Mouse (Mus musculus): ENCODE results near the gene Slc39a5. TPM values are rescaled to one million over a fixed set of nuclear protein-coding genes. Genes with fewer than 3 reads are reported as not detected.

Gene Slc39a5
- 0.42 TPM in 1 of 2 replicates, not detected in the other for polyA plus RNA-seq (2015; fragmentation: Nextera tagmentation; extraction: Ambion mirVana)

- Histone ChIP-seq H3K4me1 (peaks cover 13% of the 10 kb centered on the region), H3K27ac (no peak within 1 kb of the TSS), H3K4me3 (no peak within 1 kb of the TSS), H3K4me2 (no peak within 1 kb of the TSS), H3K9ac (no peak within 1 kb of the TSS), H3K27me3 (no peaks in the 10 kb centered on the region), H3K9me3 (no peaks in the 10 kb centered on the region), H3K36me3 (peaks cover 21% of the 10 kb centered on the region)
- ATAC-seq (ENCODE audit: insufficient number of reproducible peaks, low FRiP score, low TSS enrichment, low read depth): no peak
- WGBS: 22% methylated on average over 2 of the region's 2 CpGs
Measured at GRCm38 (mm10) chr10:128401056-128401455, at the start of gene Slc39a5. Slc39a5 (minus strand) TSS chr10:128401229.

- no peak for ATAC-seq (ENCODE audit: insufficient number of reproducible peaks, low FRiP score, low TSS enrichment, low read depth)
- no peaks in the 10 kb centered on the region for H3K4me1 ChIP-seq
- H3K4me2 ChIP-seq: no peak overlapping the region
- H3K9me3 ChIP-seq: no peaks in the 10 kb centered on the region
- no peaks in the 10 kb centered on the region for H3K27me3 ChIP-seq
- no peak overlapping the region for H3K27ac ChIP-seq
- 87% methylated on average over 4 of the region's 4 CpGs for WGBS
- no peak overlapping the region for H3K9ac ChIP-seq
- H3K4me3 ChIP-seq: no peak overlapping the region
- H3K36me3 ChIP-seq: peaks cover 11% of the 10 kb centered on the region
Measured at GRCm38 (mm10) chr10:128445407-128445806, 44.4 kb upstream of the Slc39a5 start.

- Histone ChIP-seq H3K9me3 (no peaks in the 10 kb centered on the region), H3K4me1 (no peaks in the 10 kb centered on the region), H3K4me3 (no peak overlapping the region), H3K36me3 (peaks cover 21% of the 10 kb centered on the region), H3K27me3 (no peaks in the 10 kb centered on the region), H3K9ac (no peak overlapping the region), H3K27ac (no peak overlapping the region), H3K4me2 (no peak overlapping the region)
- WGBS: 63% methylated on average over 6 of the region's 6 CpGs
- no peak for ATAC-seq (ENCODE audit: insufficient number of reproducible peaks, low FRiP score, low TSS enrichment, low read depth)
Measured at GRCm38 (mm10) chr10:128444354-128444753, 43.3 kb upstream of the Slc39a5 start.

- Histone ChIP-seq H3K27ac (no peak overlapping the region), H3K9me3 (no peaks in the 10 kb centered on the region), H3K9ac (no peak overlapping the region), H3K27me3 (no peaks in the 10 kb centered on the region), H3K4me3 (no peak overlapping the region), H3K4me2 (no peak overlapping the region), H3K4me1 (no peaks in the 10 kb centered on the region), H3K36me3 (peaks cover 36% of the 10 kb centered on the region)
- WGBS: 81% methylated on average over 1 of the region's 1 CpGs
- ATAC-seq (ENCODE audit: insufficient number of reproducible peaks, low FRiP score, low TSS enrichment, low read depth): no peak
Measured at GRCm38 (mm10) chr10:128442718-128443117, 41.7 kb upstream of the Slc39a5 start.

GRCm38 (mm10) chr10:128441324-128442119, 40.5 kb upstream of the Slc39a5 start:
- no peak overlapping the region for H3K4me2 ChIP-seq
- no peaks in the 10 kb centered on the region for H3K4me1 ChIP-seq
- no peak for ATAC-seq (ENCODE audit: insufficient number of reproducible peaks, low FRiP score, low TSS enrichment, low read depth)
- H3K36me3 ChIP-seq: peaks cover 46% of the 10 kb centered on the region
- no peak overlapping the region for H3K9ac ChIP-seq
- WGBS: 93% methylated on average over 10 of the region's 10 CpGs
- no peaks in the 10 kb centered on the region for H3K27me3 ChIP-seq
- H3K4me3 ChIP-seq: no peak overlapping the region
- H3K9me3 ChIP-seq: no peaks in the 10 kb centered on the region
- no peak overlapping the region for H3K27ac ChIP-seq

- Histone ChIP-seq H3K36me3 (peaks cover 57% of the 10 kb centered on the region), H3K9me3 (no peaks in the 10 kb centered on the region), H3K4me3 (no peak overlapping the region), H3K27ac (no peak overlapping the region), H3K4me1 (no peaks in the 10 kb centered on the region), H3K4me2 (no peak overlapping the region), H3K9ac (no peak overlapping the region), H3K27me3 (no peaks in the 10 kb centered on the region)
- ATAC-seq (ENCODE audit: insufficient number of reproducible peaks, low FRiP score, low TSS enrichment, low read depth): no peak
- 63% methylated on average over 10 of the region's 10 CpGs for WGBS
Measured at GRCm38 (mm10) chr10:128440407-128440806, 39.4 kb upstream of the Slc39a5 start.

GRCm38 (mm10) chr10:128438675-128439279, 37.7 kb upstream of the Slc39a5 start:
- Histone ChIP-seq H3K9ac (no peak overlapping the region), H3K36me3 (peaks cover 71% of the 10 kb centered on the region)
- ATAC-seq (ENCODE audit: insufficient number of reproducible peaks, low FRiP score, low TSS enrichment, low read depth): no peak

GRCm38 (mm10) chr10:128436376-128436775, 35.3 kb upstream of the Slc39a5 start:
- no peaks in the 10 kb centered on the region for H3K9me3 ChIP-seq
- H3K27ac ChIP-seq: no peak overlapping the region
- H3K27me3 ChIP-seq: no peaks in the 10 kb centered on the region
- H3K36me3 ChIP-seq: peaks cover 72% of the 10 kb centered on the region
- H3K4me2 ChIP-seq: no peak overlapping the region
- ATAC-seq (ENCODE audit: insufficient number of reproducible peaks, low FRiP score, low TSS enrichment, low read depth): no peak
- H3K4me3 ChIP-seq: no peak overlapping the region
- no peak overlapping the region for H3K9ac ChIP-seq
- 87% methylated on average over 8 of the region's 8 CpGs for WGBS
- H3K4me1 ChIP-seq: no peaks in the 10 kb centered on the region

More at GRCm38 (mm10) chr10:128438675-128439279, 37.7 kb upstream of the Slc39a5 start:
- WGBS: 61% methylated on average over 10 of the region's 10 CpGs
- no peaks in the 10 kb centered on the region for H3K4me1 ChIP-seq
- H3K27me3 ChIP-seq: no peaks in the 10 kb centered on the region
- H3K4me3 ChIP-seq: no peak overlapping the region
- H3K9me3 ChIP-seq: no peaks in the 10 kb centered on the region
- no peak overlapping the region for H3K4me2 ChIP-seq
- no peak overlapping the region for H3K27ac ChIP-seq

- 79% methylated on average over 5 of the region's 5 CpGs for WGBS
- Histone ChIP-seq H3K36me3 (peaks cover 76% of the 10 kb centered on the region), H3K9me3 (no peaks in the 10 kb centered on the region), H3K27ac (no peak overlapping the region), H3K4me2 (no peak overlapping the region), H3K4me3 (no peak overlapping the region), H3K27me3 (no peaks in the 10 kb centered on the region), H3K9ac (no peak overlapping the region), H3K4me1 (no peaks in the 10 kb centered on the region)
- no peak for ATAC-seq (ENCODE audit: insufficient number of reproducible peaks, low FRiP score, low TSS enrichment, low read depth)
Measured at GRCm38 (mm10) chr10:128435873-128436272, 34.8 kb upstream of the Slc39a5 start.

GRCm38 (mm10) chr10:128435186-128435823, 34.3 kb upstream of the Slc39a5 start:
- H3K4me2 ChIP-seq: no peak overlapping the region
- no peaks in the 10 kb centered on the region for H3K9me3 ChIP-seq
- no peak for ATAC-seq (ENCODE audit: insufficient number of reproducible peaks, low FRiP score, low TSS enrichment, low read depth)
- no peaks in the 10 kb centered on the region for H3K27me3 ChIP-seq
- H3K9ac ChIP-seq: no peak overlapping the region
- H3K27ac ChIP-seq: no peak overlapping the region
- WGBS: 90% methylated on average over 17 of the region's 17 CpGs
- no peak overlapping the region for H3K4me3 ChIP-seq
- H3K4me1 ChIP-seq: no peaks in the 10 kb centered on the region
- H3K36me3 ChIP-seq: peaks cover 76% of the 10 kb centered on the region

GRCm38 (mm10) chr10:128434681-128435080, 33.7 kb upstream of the Slc39a5 start:
- Histone ChIP-seq H3K27ac (no peak overlapping the region), H3K4me3 (no peak overlapping the region), H3K36me3 (peaks cover 76% of the 10 kb centered on the region), H3K4me1 (no peaks in the 10 kb centered on the region), H3K9me3 (no peaks in the 10 kb centered on the region), H3K27me3 (no peaks in the 10 kb centered on the region), H3K4me2 (no peak overlapping the region), H3K9ac (no peak overlapping the region)
- no peak for ATAC-seq (ENCODE audit: insufficient number of reproducible peaks, low FRiP score, low TSS enrichment, low read depth)
- WGBS: 88% methylated on average over 10 of the region's 10 CpGs

GRCm38 (mm10) chr10:128433417-128433816, 32.4 kb upstream of the Slc39a5 start:
- Histone ChIP-seq H3K27ac (no peak overlapping the region), H3K9me3 (no peaks in the 10 kb centered on the region), H3K4me1 (no peaks in the 10 kb centered on the region), H3K4me3 (no peak overlapping the region), H3K27me3 (no peaks in the 10 kb centered on the region), H3K9ac (no peak overlapping the region), H3K36me3 (peaks cover 78% of the 10 kb centered on the region), H3K4me2 (no peak overlapping the region)
- ATAC-seq (ENCODE audit: insufficient number of reproducible peaks, low FRiP score, low TSS enrichment, low read depth): no peak
- 92% methylated on average over 2 of the region's 2 CpGs for WGBS

All from limb, embryonic 15.5 days (tissue).